Mouse (Mus musculus): ENCODE data around the gene Spata9.

DNA sequence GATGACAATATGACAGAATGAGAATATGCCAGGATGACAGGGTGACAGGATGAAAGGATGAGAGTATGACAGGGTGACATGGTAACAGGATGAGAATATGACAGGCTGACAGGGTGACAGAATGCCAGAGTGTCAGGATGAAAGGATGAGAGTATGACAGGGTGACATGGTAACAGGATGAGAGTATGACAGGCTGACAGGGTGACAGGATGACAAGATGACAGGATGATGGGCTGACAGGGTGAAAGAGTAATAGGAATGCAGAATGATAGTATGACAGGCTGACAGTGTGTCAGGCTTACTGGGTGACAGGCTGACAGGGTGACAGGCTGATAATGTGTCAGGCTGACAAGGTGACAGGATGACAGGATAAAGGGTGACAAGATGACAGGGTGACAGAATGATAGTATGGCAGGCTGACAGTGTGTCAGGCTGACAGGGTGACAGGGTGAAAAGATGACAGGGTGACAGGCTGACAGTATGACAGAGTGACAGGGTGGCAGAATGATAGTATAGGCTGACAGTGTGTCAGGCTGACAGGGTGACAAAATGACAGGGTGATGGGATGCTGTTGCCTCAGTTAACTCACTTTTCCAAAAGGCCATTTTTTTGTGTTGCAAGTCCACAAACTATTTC lies 11.5 kb upstream of the Spata9 start:
- TF ChIP-seq POLR2A (IDR thresholded peaks at IDR 0.05; ENCODE audit: insufficient read length, low read depth) (no peak), MYOD1 (IDR thresholded peaks at IDR 0.05; ENCODE audit: control insufficient read depth in 1 of 3, insufficient read length in 2 of 3, low read depth in 2 of 3) (no peak), E2F4 (IDR thresholded peaks at IDR 0.05; ENCODE audit: insufficient read depth) (no peak)

Data from myocyte (in vitro differentiated cells).